Mouse (Mus musculus) E14TG2a.4 (cell line): ENCODE measurements around the gene Rps21.

Source experiments
- H3K27me3 ChIP-seq: 2 replicates; pipeline ENCODE4 v1.6.1; 2014; ENCODE audit warnings: low read length, control low read depth; ENCODE audit not compliant: insufficient read depth
- H3K36me3 ChIP-seq: 2 replicates; pipeline ENCODE4 v1.6.1; 2014; ENCODE audit warnings: low read length, control low read depth; ENCODE audit not compliant: insufficient read depth
- H3K4me1 ChIP-seq: replicated peaks from 2 replicates; pipeline ENCODE4 v1.6.1; 2014; ENCODE audit warnings: low read depth, low read length, control low read depth
- H3K4me3 ChIP-seq: replicated peaks from 2 replicates; pipeline ENCODE4 v1.5.1; 2014; ENCODE audit warnings: mild to moderate bottlenecking, low read length
- H3K9me3 ChIP-seq: 2 replicates; pipeline ENCODE4 v1.6.1; 2014; ENCODE audit warnings: low read length, control low read depth
- CTCF ChIP-seq: conservative IDR thresholded peaks from 2 replicates; pipeline ENCODE4 v1.5.1; 2014; ENCODE audit warnings: low read length
- NANOG ChIP-seq: IDR thresholded peaks from 2 replicates; pipeline ENCODE4 v1.6.1; 2014; ENCODE audit warnings: borderline replicate concordance, low read length, mixed read lengths
- POU5F1 ChIP-seq: IDR thresholded peaks from 2 replicates; pipeline ENCODE4 v1.6.1; 2014; ENCODE audit warnings: low read length, borderline replicate concordance

The Rps21 gene

GRCm38 (mm10) chr2:180288966-180289365, 31.8 kb downstream of the Rps21 start:
- no peaks in the 10 kb centered on the region for H3K36me3 ChIP-seq
- peak overlapping the region; percentile 62 for H3K4me3 ChIP-seq
- TF ChIP-seq NANOG, result peak; percentile 12; the same call in 1 of the 2 replicates
- TF ChIP-seq POU5F1, result no peak
- peaks cover 57% of the 10 kb centered on the region for H3K4me1 ChIP-seq
- H3K27me3 ChIP-seq, result peaks cover 16% of the 10 kb centered on the region; the same call in 1 of the 2 replicates
- no peaks in the 10 kb centered on the region for H3K9me3 ChIP-seq

GRCm38 (mm10) chr2:180289440-180290108, 32.4 kb downstream of the Rps21 start, which contains the start of gene Rbbp8nl:
Gene Rbbp8nl (minus strand): TSS chr2:180289879.
- no peak for TF ChIP-seq POU5F1
- no peak for TF ChIP-seq CTCF
- no peak for TF ChIP-seq NANOG
- Histone ChIP-seq H3K4me1 (peaks cover 63% of the 10 kb centered on the region), H3K4me3 (peak within 1 kb of the TSS; percentile 62), H3K36me3 (no peaks in the 10 kb centered on the region), H3K27me3 (peaks cover 13% of the 10 kb centered on the region; the same call in 1 of the 2 replicates), H3K9me3 (no peaks in the 10 kb centered on the region)

- H3K36me3 ChIP-seq, result no peaks in the 10 kb centered on the region
- peaks cover 12% of the 10 kb centered on the region; the same call in 1 of the 2 replicates for H3K27me3 ChIP-seq
- TF ChIP-seq CTCF (no peak), POU5F1 (no peak)
- peaks cover 65% of the 10 kb centered on the region for H3K4me1 ChIP-seq
- no peak overlapping the region for H3K4me3 ChIP-seq
- no peaks in the 10 kb centered on the region for H3K9me3 ChIP-seq
Measured at GRCm38 (mm10) chr2:180290503-180290902, 33.3 kb downstream of the Rps21 start.

GRCm38 (mm10) chr2:180291566-180291965, 34.4 kb downstream of the Rps21 start:
- H3K27me3 ChIP-seq, result 0 out of 2 replicates have a peak, but pooled peaks cover 1% of the 10 kb centered on the region
- peaks cover 65% of the 10 kb centered on the region for H3K4me1 ChIP-seq
- no peaks in the 10 kb centered on the region for H3K9me3 ChIP-seq
- TF ChIP-seq POU5F1, result no peak
- no peak for TF ChIP-seq NANOG
- TF ChIP-seq CTCF, result no peak
- no peaks in the 10 kb centered on the region for H3K36me3 ChIP-seq
- H3K4me3 ChIP-seq, result no peak overlapping the region

- H3K36me3 ChIP-seq, result no peaks in the 10 kb centered on the region
- no peak overlapping the region for H3K4me3 ChIP-seq
- TF ChIP-seq CTCF, result no peak
- no peak for TF ChIP-seq POU5F1
- no peak for TF ChIP-seq NANOG
- no peaks in the 10 kb centered on the region for H3K27me3 ChIP-seq
- no peaks in the 10 kb centered on the region for H3K9me3 ChIP-seq
- peaks cover 65% of the 10 kb centered on the region for H3K4me1 ChIP-seq
Measured at GRCm38 (mm10) chr2:180292026-180292425, 34.8 kb downstream of the Rps21 start.

DNA sequence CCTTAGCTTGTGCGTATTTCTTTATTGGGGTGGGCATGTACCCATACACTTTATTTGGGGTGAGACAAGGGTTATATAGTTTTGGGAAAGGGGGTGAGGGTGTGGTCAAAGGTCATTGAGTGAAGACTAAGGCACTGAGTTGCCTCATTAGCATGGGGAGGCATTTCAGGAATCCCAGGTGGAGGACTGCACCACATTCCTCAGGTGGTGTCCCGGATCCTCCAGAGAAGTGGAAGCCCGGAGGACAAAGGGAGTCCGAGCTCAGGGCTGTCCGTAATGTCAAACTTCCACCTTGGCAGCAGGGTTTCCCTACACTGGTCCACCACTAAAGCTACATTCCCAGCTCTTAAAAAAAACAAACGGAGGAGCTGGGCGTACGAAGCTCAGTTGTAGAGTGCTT, 35.7 kb downstream of the Rps21 start:
- H3K4me1 ChIP-seq, result peaks cover 68% of the 10 kb centered on the region
- TF ChIP-seq NANOG (no peak), POU5F1 (no peak), CTCF (no peak)

DNA sequence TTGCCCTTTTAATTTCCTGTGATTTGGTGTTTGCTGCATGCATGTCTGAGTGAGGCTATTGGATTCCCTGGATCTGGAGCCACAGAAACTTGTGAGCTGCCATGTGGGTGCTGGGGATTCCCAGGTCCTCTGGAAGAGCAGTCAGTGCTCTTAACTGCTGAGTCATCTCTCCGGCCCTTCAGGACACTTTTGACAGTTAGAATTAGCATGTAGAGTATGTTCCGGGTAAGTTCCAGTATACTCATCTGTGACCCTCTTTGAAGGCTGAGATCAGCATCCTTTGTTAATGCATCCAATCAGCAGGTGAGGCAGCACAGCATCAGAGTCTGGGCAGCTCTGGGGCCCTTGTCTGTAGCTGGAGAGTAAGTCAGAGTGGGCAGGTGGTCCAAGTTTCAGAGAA, 43.1 kb downstream of the Rps21 start:
- no peaks in the 10 kb centered on the region for H3K9me3 ChIP-seq
- H3K4me1 ChIP-seq, result peaks cover 17% of the 10 kb centered on the region; the same call in 1 of the 2 replicates
- H3K36me3 ChIP-seq, result no peaks in the 10 kb centered on the region
- H3K27me3 ChIP-seq, result no peaks in the 10 kb centered on the region; the same call in 1 of the 2 replicates
- TF ChIP-seq NANOG (no peak), POU5F1 (no peak), CTCF (no peak)
- H3K4me3 ChIP-seq, result no peak overlapping the region

More for the DNA sequence above, 35.7 kb downstream of the Rps21 start:
- no peaks in the 10 kb centered on the region for H3K9me3 ChIP-seq
- H3K36me3 ChIP-seq, result no peaks in the 10 kb centered on the region
- no peak overlapping the region for H3K4me3 ChIP-seq
- no peaks in the 10 kb centered on the region for H3K27me3 ChIP-seq

GRCm38 (mm10) chr2:180300771-180301170, 43.6 kb downstream of the Rps21 start:
- H3K36me3 ChIP-seq, result no peaks in the 10 kb centered on the region
- peaks cover 17% of the 10 kb centered on the region; the same call in 1 of the 2 replicates for H3K4me1 ChIP-seq
- H3K9me3 ChIP-seq, result no peaks in the 10 kb centered on the region
- no peak overlapping the region for H3K4me3 ChIP-seq
- no peak for TF ChIP-seq CTCF
- TF ChIP-seq NANOG, result no peak
- no peak for TF ChIP-seq POU5F1
- H3K27me3 ChIP-seq, result no peaks in the 10 kb centered on the region; the same call in 1 of the 2 replicates
